Mouse (Mus musculus) mesoderm, embryonic 11.5 days (tissue): ENCODE measurements around the gene Olfr205.
"Not testable (repeated sequence)": the region's sequence is repeated elsewhere in the genome, so short reads cannot be mapped to it uniquely, and the experiment has no call there.

Experiments used
- DNase-seq: peaks from one replicate; pipeline ENCODE4 v3.0.0-alpha.2; 2012; ENCODE audit warnings: low read depth, low spot score

Gene Olfr205

DNA sequence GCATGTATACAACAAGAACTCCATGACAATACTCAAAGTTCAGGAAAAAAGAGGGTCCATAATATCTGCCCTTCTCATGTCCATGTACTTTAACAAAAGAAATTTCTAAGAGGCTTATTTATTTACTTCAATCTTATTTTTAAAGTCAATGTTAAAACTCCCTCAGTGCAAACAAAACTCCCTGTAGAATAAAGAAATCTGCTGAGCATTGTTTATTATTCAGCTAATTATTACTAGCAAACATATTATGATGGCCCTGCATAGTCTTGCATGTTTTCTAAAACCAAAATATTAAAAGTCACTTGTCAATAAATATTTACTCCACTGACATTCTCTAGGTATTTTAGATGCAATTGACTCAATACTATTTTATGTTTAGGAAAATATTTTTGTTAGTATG is at the start of gene Olfr205:
Olfr205 (minus strand) TSS at position 101 of the 400 bp plus-strand sequence.
- no peak for DNase-seq

DNA sequence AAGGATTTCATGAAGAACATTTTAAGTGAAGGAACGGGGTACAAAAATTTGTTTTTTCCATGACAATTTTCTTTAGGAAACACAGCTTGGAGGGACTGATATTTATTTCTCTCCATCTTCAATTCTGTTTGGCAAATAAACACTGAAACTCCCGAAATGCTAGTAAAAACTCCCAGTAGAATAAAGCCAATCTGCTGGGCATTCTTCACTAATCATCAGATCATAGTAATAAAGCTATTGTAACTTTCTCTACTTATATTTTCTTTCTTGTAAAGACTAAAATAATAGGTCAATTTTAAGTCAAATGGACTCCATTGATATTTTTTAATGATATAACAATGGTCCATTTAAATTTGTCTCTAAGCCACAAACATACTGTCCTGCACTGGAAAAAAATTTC is 33.0 kb upstream of the Olfr205 start, which contains the start of gene Olfr209:
Olfr209 (minus strand) TSS at position 101 of the 400 bp plus-strand sequence.
- no peak for DNase-seq

DNA sequence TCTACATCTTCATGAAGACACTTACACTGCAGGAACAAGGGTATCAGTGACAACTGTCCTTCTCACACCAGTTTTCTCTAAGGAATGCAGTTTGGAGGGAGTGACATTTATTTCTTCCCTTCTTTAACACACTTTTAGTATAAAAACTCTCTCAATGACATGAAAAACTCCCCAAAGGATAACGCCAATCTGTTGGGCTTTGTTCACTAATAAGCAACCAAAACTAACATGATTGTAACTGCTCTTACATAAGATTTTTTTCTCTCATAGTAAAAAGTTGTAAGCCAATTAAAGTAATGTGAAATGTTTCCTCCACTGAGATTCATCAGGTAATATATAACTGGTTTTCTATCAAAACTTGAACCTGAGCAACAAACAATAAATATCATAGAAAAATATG is 18.2 kb upstream of the Olfr205 start, which contains the start of gene Olfr206:
Olfr206 (minus strand) TSS at position 101 of the 400 bp plus-strand sequence.
- DNase-seq: no peak

DNA sequence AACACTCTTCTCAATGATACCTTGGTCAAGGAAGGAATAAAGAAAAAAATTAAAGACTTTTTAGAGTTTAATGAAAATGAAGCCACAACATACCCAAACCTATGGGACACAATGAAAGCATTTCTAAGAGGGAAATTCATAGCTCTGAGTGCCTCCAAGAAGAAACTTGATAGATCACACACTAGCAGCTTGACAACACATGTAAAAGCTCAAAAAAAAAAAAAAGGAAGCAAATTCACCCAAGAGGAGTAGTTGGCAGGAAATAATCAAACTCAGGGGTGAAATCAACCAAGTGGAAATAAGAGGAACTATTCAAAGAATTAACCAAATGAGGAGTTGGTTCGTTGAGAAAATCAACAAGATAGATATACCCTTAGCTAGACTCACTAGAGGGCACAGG is 7.7 kb downstream of the Olfr205 start:
- DNase-seq: not testable (repeated sequence)

DNA sequence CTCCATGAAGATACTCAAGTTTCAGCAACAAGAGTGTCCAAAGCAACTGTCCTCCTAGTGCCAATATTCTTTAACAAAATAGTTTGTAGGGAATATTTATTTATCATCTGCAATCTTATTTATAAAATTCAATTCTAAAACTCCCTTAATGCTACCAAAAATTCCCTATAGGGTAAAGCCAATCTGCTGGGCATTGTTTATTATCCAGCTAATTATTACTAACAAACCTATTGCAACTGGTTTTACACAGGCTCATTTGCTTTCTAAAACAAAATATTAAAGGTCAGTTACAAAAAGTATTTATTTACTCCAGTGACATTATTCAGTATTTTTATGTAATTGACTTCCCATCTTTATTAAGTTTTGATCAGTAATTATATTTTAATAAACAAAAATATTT is 12.8 kb downstream of the Olfr205 start, which contains the start of gene Olfr204:
Olfr204 (minus strand) TSS at position 101 of the 400 bp plus-strand sequence.
- no peak for DNase-seq

DNA sequence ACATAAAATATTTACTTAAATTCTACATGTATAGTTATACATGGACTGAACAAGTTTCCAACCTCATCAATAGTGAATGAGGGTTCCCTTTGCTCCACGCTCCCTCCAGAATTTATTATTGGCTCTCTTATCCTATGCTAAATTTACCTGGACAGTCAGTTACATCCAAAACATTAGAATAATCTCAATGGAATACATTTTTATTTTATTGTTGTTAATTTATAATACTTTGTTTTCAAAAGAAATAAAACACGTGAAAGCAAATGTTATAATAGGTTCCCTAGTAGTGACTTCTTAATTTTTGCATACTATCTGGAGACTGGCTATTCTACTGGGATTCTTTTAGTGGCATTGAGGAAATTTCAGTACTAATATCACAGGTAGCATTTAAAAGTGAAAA is 32.4 kb downstream of the Olfr205 start, which contains the start of gene Olfr203:
Olfr203 (plus strand) TSS at position 301 of the 400 bp plus-strand sequence.
- DNase-seq: no peak

DNA sequence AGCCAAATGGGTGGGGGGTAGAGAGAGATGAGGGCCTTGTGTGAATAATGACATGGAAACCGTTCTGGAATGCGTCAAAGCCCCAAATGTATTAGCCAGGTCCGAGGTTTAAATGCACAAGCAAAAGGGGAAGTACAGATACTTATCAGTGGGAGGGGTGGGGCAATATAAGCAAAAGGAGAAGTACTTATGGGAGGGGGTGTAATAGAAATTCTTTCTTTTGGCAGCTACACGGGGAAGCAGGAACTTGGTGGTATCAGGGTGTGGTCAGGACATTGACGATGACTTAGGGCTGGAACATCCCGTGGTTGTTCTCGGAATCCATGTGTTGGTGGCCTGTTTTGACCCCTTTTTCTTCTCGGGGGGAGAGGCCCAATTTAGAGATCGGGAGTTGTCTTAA is 43.4 kb downstream of the Olfr205 start:
- not testable (repeated sequence) for DNase-seq

DNA sequence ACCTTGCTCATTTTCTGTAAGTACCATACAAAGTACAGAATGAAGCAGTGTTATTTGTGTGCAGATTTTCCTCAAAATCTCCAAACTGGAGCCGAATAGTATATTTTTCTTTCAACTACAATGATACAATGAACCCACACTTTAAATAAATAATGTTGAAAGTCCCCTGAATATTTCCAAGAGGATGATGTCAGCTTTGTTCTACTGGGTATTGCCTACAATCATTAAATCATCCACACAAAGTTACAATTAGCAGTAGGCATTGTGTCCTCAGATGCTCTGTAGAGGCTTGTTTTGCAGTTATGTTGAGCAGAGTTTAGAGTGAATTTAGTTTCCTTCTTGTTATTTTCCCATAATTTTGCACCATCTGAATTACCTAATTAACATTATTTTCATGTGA is 44.2 kb downstream of the Olfr205 start, which contains the start of gene Olfr202:
Olfr202 (minus strand) TSS at position 101 of the 400 bp plus-strand sequence.
- DNase-seq: no peak

DNA sequence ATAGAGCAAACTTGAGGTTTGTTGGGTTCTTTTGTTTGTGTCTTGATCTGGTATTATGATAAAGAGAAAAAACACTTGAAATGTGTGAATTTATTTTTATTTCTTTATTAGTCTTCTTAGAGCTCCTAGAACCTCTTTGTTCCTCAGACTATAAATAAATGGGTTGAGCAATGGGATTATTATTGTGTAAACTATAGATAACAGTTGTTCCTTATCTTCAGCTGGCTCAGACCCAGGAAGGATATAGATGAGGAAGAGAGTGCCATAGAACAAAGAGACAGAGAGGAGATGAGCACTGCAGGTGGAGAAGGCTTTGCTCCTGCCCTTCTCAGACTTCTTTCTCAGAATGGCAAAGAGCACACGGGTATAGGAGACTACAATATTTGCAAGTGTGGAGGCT is 47.5 kb downstream of the Olfr205 start:
- no peak for DNase-seq

DNA sequence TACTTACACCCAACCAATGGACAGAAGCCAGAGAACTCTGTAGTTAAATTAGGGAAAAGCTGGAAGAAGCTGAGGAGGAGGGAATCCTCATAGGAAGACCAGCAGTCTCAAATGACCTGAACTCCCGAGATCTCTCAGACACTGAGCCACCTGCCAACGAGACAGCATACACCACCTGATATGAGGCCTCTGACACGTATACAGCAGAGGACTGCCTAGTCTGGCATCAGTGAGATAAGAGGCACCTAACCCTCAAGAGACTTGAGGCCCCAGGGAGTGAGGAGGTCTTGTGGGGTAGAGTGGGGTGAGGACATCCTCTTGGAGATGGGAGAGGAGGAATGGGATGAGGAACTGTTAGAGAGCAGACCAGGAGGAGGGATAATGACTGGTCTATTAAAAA is 50.4 kb downstream of the Olfr205 start:
- DNase-seq: no peak
